Mouse (Mus musculus): Measurements from ENCODE around the gene Prune2.

Prune2 gene

GRCm38 (mm10) chr19:17006220-17006907 lies 50.4 kb downstream of the Prune2 start:
- DNase-seq, result no peak

- peak; percentile 3 for DNase-seq
These were observed 55.5 kb downstream of the Prune2 start for GRCm38 (mm10) chr19:17011261-17011995.

- no peak for DNase-seq
These were observed 57.2 kb downstream of the Prune2 start for GRCm38 (mm10) chr19:17013085-17013484.

GRCm38 (mm10) chr19:17014337-17015124 lies 58.6 kb downstream of the Prune2 start:
- no peak for DNase-seq

GRCm38 (mm10) chr19:17024748-17025147 lies 68.8 kb downstream of the Prune2 start:
- DNase-seq, result no peak

- peak; percentile 7 for DNase-seq
These were observed 74.4 kb downstream of the Prune2 start for GRCm38 (mm10) chr19:17030276-17030675.

GRCm38 (mm10) chr19:17032314-17032713 lies 76.4 kb downstream of the Prune2 start:
- DNase-seq, result no peak

GRCm38 (mm10) chr19:17046961-17047360 lies 91.0 kb downstream of the Prune2 start:
- no peak for DNase-seq

- no peak for DNase-seq
These were observed 100.0 kb downstream of the Prune2 start for GRCm38 (mm10) chr19:17055892-17056291.

GRCm38 (mm10) chr19:17060106-17060505 lies 104.2 kb downstream of the Prune2 start:
- no peak for DNase-seq

GRCm38 (mm10) chr19:17064421-17064820 lies 108.5 kb downstream of the Prune2 start:
- no peak for DNase-seq

GRCm38 (mm10) chr19:17069067-17069466 lies 113.1 kb downstream of the Prune2 start:
- no peak for DNase-seq

- DNase-seq, result no peak
These were observed 115.3 kb downstream of the Prune2 start for GRCm38 (mm10) chr19:17071205-17071604.

GRCm38 (mm10) chr19:17072245-17072644 lies 116.3 kb downstream of the Prune2 start:
- DNase-seq, result no peak

GRCm38 (mm10) chr19:17078643-17079316 lies 122.9 kb downstream of the Prune2 start:
- DNase-seq, result no peak

- DNase-seq, result no peak
These were observed 125.5 kb downstream of the Prune2 start for GRCm38 (mm10) chr19:17081382-17081781.

- DNase-seq, result no peak
These were observed 138.1 kb downstream of the Prune2 start for GRCm38 (mm10) chr19:17094067-17094466.

GRCm38 (mm10) chr19:17096338-17096737 lies 140.4 kb downstream of the Prune2 start:
- no peak for DNase-seq

- DNase-seq, result no peak
These were observed 141.3 kb downstream of the Prune2 start for GRCm38 (mm10) chr19:17097210-17097609.

GRCm38 (mm10) chr19:17108782-17109181 lies 152.9 kb downstream of the Prune2 start:
- DNase-seq, result no peak

- DNase-seq, result peak; percentile 68
These were observed 168.3 kb downstream of the Prune2 start for GRCm38 (mm10) chr19:17124034-17124735.

GRCm38 (mm10) chr19:17125380-17125779 lies 169.5 kb downstream of the Prune2 start:
- no peak for DNase-seq
